ENCODE assay signal across 18 mouse cellular contexts in genomic region chr13:59795807-59796465, GRCm38 (mm10). TPM values are rescaled to one million over a fixed set of nuclear protein-coding genes. Genes with fewer than 3 reads are reported as not detected.
A peak's percentile ranks its signal among the peaks of the same experiment; 100 is the strongest.
DNase-seq lines count a peak whose midpoint lies in the region; ATAC-seq and TF ChIP-seq lines count a peak whose summit lies in the region.
"Had no signal": no experiment of that assay in that cellular context is flagged by ENCODE, and none has a peak within 500 bp of the region (broad histone marks: within the 10 kb centered on the region; RNA-seq: fewer than 3 reads in every experiment).

No protein-coding gene starts in this region.

- ATAC-seq in lung, embryonic 14.5 days (ENCODE audit: insufficient read depth): 0 out of 2 replicates have a peak, but pooled peaks have one; percentile 14
- peak; percentile 14 to 27; a peak in 1 of 4 replicates for ATAC-seq in hematopoietic stem cell, adult 5-6 weeks (replicated peaks in 1 of 2; ENCODE audit: insufficient read depth in 1 of 2, low FRiP score in 2 of 2, low TSS enrichment in 1 of 2, low read depth in 1 of 2, poor library complexity in 2 of 2, severe bottlenecking in 2 of 2)
- peak; percentile 22; the same call in 1 of the 2 replicates for ATAC-seq in megakaryocyte, adult 5-6 weeks (ENCODE audit: poor library complexity, severe bottlenecking)
- no peak for ATAC-seq in forebrain, embryonic 11.5 days (replicated peaks; ENCODE audit: low FRiP score)
- ATAC-seq: forebrain, embryonic 13.5 days had no signal

- no peaks in the 10 kb centered on the region for H3K4me1 ChIP-seq in lung, embryonic 14.5 days (ENCODE audit: insufficient read depth)
- no peaks in the 10 kb centered on the region for H3K4me1 ChIP-seq in forebrain, embryonic 11.5 days (replicated peaks; ENCODE audit: control insufficient read depth, insufficient read depth, low read length)
- H3K4me1 ChIP-seq: forebrain, embryonic 13.5 days; limb, embryonic 13.5 days had no signal

- no peak for TF ChIP-seq CTCF in lung, embryonic 14.5 days (IDR thresholded peaks at IDR 0.05; ENCODE audit: low read depth)

- H3K4me2 ChIP-seq in lung, embryonic 14.5 days: no peak overlapping the region
- H3K4me2 ChIP-seq in forebrain, embryonic 11.5 days (ENCODE audit: low read depth, low read length, severe bottlenecking): no peak overlapping the region
- H3K4me2 ChIP-seq: forebrain, embryonic 13.5 days; limb, embryonic 13.5 days; midbrain, embryonic 11.5 days had no signal

- no peak overlapping the region for H3K27ac ChIP-seq in lung, embryonic 14.5 days (ENCODE audit: low read depth)
- H3K27ac ChIP-seq in forebrain, embryonic 11.5 days (ENCODE audit: low read depth, low read length): no peak overlapping the region
- H3K27ac ChIP-seq: forebrain, embryonic 13.5 days; gastrocnemius, adult 2 months; limb, embryonic 13.5 days had no signal

- no peak overlapping the region for H3K9ac ChIP-seq in lung, embryonic 14.5 days
- no peak overlapping the region for H3K9ac ChIP-seq in forebrain, embryonic 11.5 days (ENCODE audit: low read length)
- H3K9ac ChIP-seq: forebrain, embryonic 13.5 days; limb, embryonic 13.5 days had no signal

- DNase-seq in lung, embryonic 14.5 days: no peak
- DNase-seq in lung, postnatal 4 days: no peak
- no peak for DNase-seq in urinary bladder, postnatal 14 days (ENCODE audit: low spot score)
- DNase-seq in forebrain, embryonic 11.5 days (ENCODE audit: low spot score): no peak
- DNase-seq in left cerebral cortex, adult 9 months (ENCODE audit: low spot score in 2 of 2): no peak
- no peak for DNase-seq in adrenal gland, postnatal 14 days
- DNase-seq: gastrocnemius, adult 2 months; kidney, adult 2 months had no signal

- no peaks in the 10 kb centered on the region for H3K9me3 ChIP-seq in lung, embryonic 14.5 days (ENCODE audit: low read depth, low read length)
- no peaks in the 10 kb centered on the region for H3K9me3 ChIP-seq in forebrain, embryonic 11.5 days (ENCODE audit: control insufficient read depth, low read length)
- H3K9me3 ChIP-seq: forebrain, embryonic 13.5 days; limb, embryonic 13.5 days had no signal

- WGBS in lung, embryonic 14.5 days: 88% methylated on average over 6 of the region's 6 CpGs
- 95% methylated on average over 6 of the region's 6 CpGs for whole genome bisulfite sequencing in forebrain, embryonic 11.5 days

- H3K27me3 ChIP-seq in lung, embryonic 14.5 days (ENCODE audit: insufficient read depth, low read length): no peaks in the 10 kb centered on the region
- no peaks in the 10 kb centered on the region for H3K27me3 ChIP-seq in forebrain, embryonic 11.5 days (ENCODE audit: control insufficient read depth, insufficient read depth, low read length)
- H3K27me3 ChIP-seq: forebrain, embryonic 13.5 days; limb, embryonic 13.5 days had no signal

- peaks cover 97% of the 10 kb centered on the region for H3K36me3 ChIP-seq in lung, embryonic 14.5 days (ENCODE audit: insufficient read depth)
- H3K36me3 ChIP-seq in forebrain, embryonic 11.5 days (ENCODE audit: control insufficient read depth, insufficient read depth, low read length): peaks cover 5% of the 10 kb centered on the region; the same call in 1 of the 2 replicates

- H3K4me3 ChIP-seq in lung, embryonic 14.5 days (ENCODE audit: low read depth, low read length): no peak overlapping the region
- H3K4me3 ChIP-seq in forebrain, embryonic 11.5 days (ENCODE audit: low read depth, low read length): no peak overlapping the region
- H3K4me3 ChIP-seq: forebrain, embryonic 13.5 days; gastrocnemius, adult 2 months; limb, embryonic 13.5 days had no signal

RNA-seq across cellular contexts. Expression of gene Gm49354, which starts 13.9 kb away (rescaled TPM):
- polyA plus RNA-seq in lung, embryonic 14.5 days (2014; fragmentation: Nextera tagmentation; extraction: Ambion mirVana): not detected in 2 replicates
- total RNA-seq in hematopoietic stem cell, adult 5-6 weeks (2017): 18.4 TPM in 1 of 2 replicates, not detected in the other
- not detected in 2 replicates for total RNA-seq in megakaryocyte, adult 5-6 weeks (2015)
- not detected in 2 replicates for total RNA-seq in megakaryocyte, adult 5-6 weeks (2017)
- not detected in 2 replicates for polyA plus RNA-seq in forebrain, embryonic 11.5 days (2014; fragmentation: Nextera tagmentation; extraction: Ambion mirVana)
- not detected in 2 replicates for total RNA-seq in adrenal gland, postnatal 14 days (2021)
- total RNA-seq: gastrocnemius, adult 2 months; layer of hippocampus, adult 8-10 months had no signal
- polyA plus RNA-seq: cortical plate, adult 2 months; forebrain, embryonic 13.5 days; heart, embryonic 16.5 days; kidney, adult 2 months; limb, embryonic 13.5 days; midbrain, embryonic 11.5 days; neural tube, embryonic 11.5 days; testis, adult 2 months had no signal

RNA-seq across cellular contexts. Expression of gene Isca1, which starts 26.3 kb away (rescaled TPM):
- polyA plus RNA-seq in lung, embryonic 14.5 days (2014; fragmentation: Nextera tagmentation; extraction: Ambion mirVana): 105 and 121 TPM in 2 replicates
- total RNA-seq in hematopoietic stem cell, adult 5-6 weeks (2017): 64.3 and 67.8 TPM in 2 replicates
- total RNA-seq in megakaryocyte, adult 5-6 weeks (2015): 39.7 and 41.7 TPM in 2 replicates
- 19.2 and 21.3 TPM in 2 replicates for total RNA-seq in megakaryocyte, adult 5-6 weeks (2017)
- 113 and 116 TPM in 2 replicates for polyA plus RNA-seq in forebrain, embryonic 11.5 days (2014; fragmentation: Nextera tagmentation; extraction: Ambion mirVana)
- total RNA-seq in adrenal gland, postnatal 14 days (2021): 136 and 140 TPM in 2 replicates

RNA-seq across cellular contexts. Expression of gene Tut7, which starts 27.0 kb away (rescaled TPM):
- polyA plus RNA-seq in lung, embryonic 14.5 days (2014; fragmentation: Nextera tagmentation; extraction: Ambion mirVana): 44.3 and 44.6 TPM in 2 replicates
- total RNA-seq in hematopoietic stem cell, adult 5-6 weeks (2017): 207 and 246 TPM in 2 replicates
- total RNA-seq in megakaryocyte, adult 5-6 weeks (2015): 95.1 and 97.1 TPM in 2 replicates
- total RNA-seq in megakaryocyte, adult 5-6 weeks (2017): 177 and 194 TPM in 2 replicates
- 46.4 and 55.5 TPM in 2 replicates for polyA plus RNA-seq in forebrain, embryonic 11.5 days (2014; fragmentation: Nextera tagmentation; extraction: Ambion mirVana)
- total RNA-seq in adrenal gland, postnatal 14 days (2021): 67.8 and 79.4 TPM in 2 replicates

RNA-seq across cellular contexts. Expression of gene 1700014D04Rik, which starts 49.4 kb away (rescaled TPM):
- polyA plus RNA-seq in lung, embryonic 14.5 days (2014; fragmentation: Nextera tagmentation; extraction: Ambion mirVana): 0.24 TPM in 1 of 2 replicates, not detected in the other
- 0.25 TPM in 1 of 2 replicates, not detected in the other for total RNA-seq in hematopoietic stem cell, adult 5-6 weeks (2017)
- total RNA-seq in megakaryocyte, adult 5-6 weeks (2015): not detected in 2 replicates
- 0.04 TPM in 1 of 2 replicates, not detected in the other for total RNA-seq in megakaryocyte, adult 5-6 weeks (2017)
- 0.16 TPM in 1 of 2 replicates, not detected in the other for polyA plus RNA-seq in forebrain, embryonic 11.5 days (2014; fragmentation: Nextera tagmentation; extraction: Ambion mirVana)
- total RNA-seq in adrenal gland, postnatal 14 days (2021): not detected in 2 replicates
- total RNA-seq: gastrocnemius, adult 2 months had no signal
- polyA plus RNA-seq: forebrain, embryonic 13.5 days; heart, embryonic 16.5 days had no signal
